Mouse (Mus musculus) midbrain, embryonic 11.5 days (tissue): ENCODE measurements at regions not wholly inside any gene's neighbourhood (a gene's known extent, or its start where the extent isn't known, plus 50 kb on each side); places are given as distances from the start of the nearest gene placed in this dataset.

Experiments used
- ATAC-seq: fragments of 200-750 bp; cut with Nextera tagmentation; 2 replicates; pipeline ENCODE4 v1.8.0; 2017; ENCODE audit warnings: moderate TSS enrichment, moderate library complexity; ENCODE audit not compliant: low FRiP score
- DNase-seq: peaks from one replicate; pipeline ENCODE4 v3.0.0; 2015; ENCODE audit warnings: low spot score; ENCODE audit errors: missing footprints
- H3K27ac ChIP-seq: fragments of 300-500 bp; sonication (generic); 2 replicates; pipeline ENCODE4 v1.5.1; 2014; ENCODE audit warnings: low read depth, low read length
- H3K27me3 ChIP-seq: fragments of 300-500 bp; sonication (generic); 2 replicates; pipeline ENCODE4 v1.6.1; 2014; ENCODE audit warnings: mild to moderate bottlenecking, low read length, moderate library complexity, mixed read lengths; ENCODE audit not compliant: control insufficient read depth, insufficient read depth
- H3K36me3 ChIP-seq: fragments of 300-500 bp; sonication (generic); 2 replicates; pipeline ENCODE4 v1.6.1; 2014; ENCODE audit warnings: mild to moderate bottlenecking, low read length, moderate library complexity, mixed read lengths; ENCODE audit not compliant: control insufficient read depth, insufficient read depth
- H3K4me1 ChIP-seq: fragments of 300-500 bp; sonication (generic); 2 replicates; pipeline ENCODE4 v1.6.1; 2014; ENCODE audit warnings: low read length; ENCODE audit not compliant: control insufficient read depth, insufficient read depth
- H3K4me2 ChIP-seq: fragments of 300-500 bp; sonication (generic); 2 replicates; pipeline ENCODE4 v1.6.1; 2014; ENCODE audit warnings: mild to moderate bottlenecking, moderate library complexity
- H3K4me3 ChIP-seq: fragments of 300-500 bp; sonication (generic); 2 replicates; pipeline ENCODE4 v1.5.1; 2014; ENCODE audit warnings: low read depth, low read length
- H3K9ac ChIP-seq: fragments of 300-500 bp; sonication (generic); 2 replicates; pipeline ENCODE4 v1.6.1; 2014; ENCODE audit warnings: low read length
- H3K9me3 ChIP-seq: fragments of 300-500 bp; sonication (generic); 2 replicates; pipeline ENCODE4 v1.6.1; 2016; ENCODE audit warnings: low read length; ENCODE audit not compliant: control insufficient read depth
- WGBS: fragments of 180-500 bp; shearing (Covaris S2); extraction: QIAGEN DNeasy Blood & Tissue Kit; methylation state at CpG from one replicate; pipeline ENCODE4 v1.1.7; 2014; 5-methylcytosine and 5-hydroxymethylcytosine counted together

- Histone ChIP-seq H3K27me3 (no peaks in the 10 kb centered on the region), H3K4me3 (no peak overlapping the region), H3K27ac (no peak overlapping the region), H3K4me2 (no peak overlapping the region), H3K9ac (no peak overlapping the region), H3K36me3 (no peaks in the 10 kb centered on the region), H3K4me1 (no peaks in the 10 kb centered on the region), H3K9me3 (no peaks in the 10 kb centered on the region)
- DNase-seq = no peak
- no peak for ATAC-seq
- WGBS = 89% methylated on average over 3 of the region's 3 CpGs
Observed at GRCm38 (mm10) chr3:39925436-39925835, 605.6 kb upstream of the Intu start.

GRCm38 (mm10) chr3:39928421-39928820 lies 602.7 kb upstream of the Intu start:
- DNase-seq (no peak), ATAC-seq (no peak)
- no peak overlapping the region for H3K4me3 ChIP-seq
- WGBS = 87% methylated on average over 2 of the region's 2 CpGs
- H3K4me2 ChIP-seq = no peak overlapping the region
- no peaks in the 10 kb centered on the region for H3K27me3 ChIP-seq
- H3K36me3 ChIP-seq = no peaks in the 10 kb centered on the region
- H3K27ac ChIP-seq = no peak overlapping the region
- no peaks in the 10 kb centered on the region for H3K9me3 ChIP-seq
- H3K4me1 ChIP-seq = no peaks in the 10 kb centered on the region
- H3K9ac ChIP-seq = no peak overlapping the region

- H3K27ac ChIP-seq = no peak overlapping the region
- H3K4me3 ChIP-seq = no peak overlapping the region
- no peaks in the 10 kb centered on the region for H3K27me3 ChIP-seq
- 100% methylated on average over 3 of the region's 3 CpGs for WGBS
- no peaks in the 10 kb centered on the region for H3K4me1 ChIP-seq
- no peak for DNase-seq
- H3K9me3 ChIP-seq = no peaks in the 10 kb centered on the region
- no peak overlapping the region for H3K9ac ChIP-seq
- H3K4me2 ChIP-seq = no peak overlapping the region
- ATAC-seq = no peak
- H3K36me3 ChIP-seq = no peaks in the 10 kb centered on the region
Observed at GRCm38 (mm10) chr3:39933372-39933771, 597.7 kb upstream of the Intu start.

GRCm38 (mm10) chr3:39937719-39938278 lies 593.3 kb upstream of the Intu start:
- H3K27me3 ChIP-seq = no peaks in the 10 kb centered on the region
- H3K4me3 ChIP-seq = no peak overlapping the region
- no peaks in the 10 kb centered on the region for H3K9me3 ChIP-seq
- DNase-seq (no peak), ATAC-seq (no peak)
- no peak overlapping the region for H3K4me2 ChIP-seq
- H3K36me3 ChIP-seq = no peaks in the 10 kb centered on the region
- no peak overlapping the region for H3K9ac ChIP-seq
- 93% methylated on average over 3 of the region's 3 CpGs for WGBS
- H3K4me1 ChIP-seq = no peaks in the 10 kb centered on the region
- H3K27ac ChIP-seq = no peak overlapping the region

GRCm38 (mm10) chr3:39944581-39944980 lies 586.5 kb upstream of the Intu start:
- Histone ChIP-seq H3K9ac (no peak overlapping the region), H3K9me3 (no peaks in the 10 kb centered on the region), H3K4me2 (no peak overlapping the region), H3K36me3 (no peaks in the 10 kb centered on the region), H3K4me1 (no peaks in the 10 kb centered on the region), H3K27me3 (no peaks in the 10 kb centered on the region), H3K27ac (no peak overlapping the region), H3K4me3 (no peak overlapping the region)
- 88% methylated on average over 3 of the region's 3 CpGs for WGBS
- DNase-seq (no peak), ATAC-seq (no peak)

GRCm38 (mm10) chr3:39952103-39952502 lies 579.0 kb upstream of the Intu start:
- no peak overlapping the region for H3K27ac ChIP-seq
- DNase-seq = no peak
- H3K27me3 ChIP-seq = no peaks in the 10 kb centered on the region
- ATAC-seq = no peak
- H3K36me3 ChIP-seq = no peaks in the 10 kb centered on the region
- no peak overlapping the region for H3K4me2 ChIP-seq
- H3K4me1 ChIP-seq = no peaks in the 10 kb centered on the region
- H3K9me3 ChIP-seq = no peaks in the 10 kb centered on the region
- no peak overlapping the region for H3K4me3 ChIP-seq
- WGBS = 87% methylated on average over 2 of the region's 2 CpGs
- H3K9ac ChIP-seq = no peak overlapping the region

GRCm38 (mm10) chr3:39952556-39952955 lies 578.5 kb upstream of the Intu start:
- H3K36me3 ChIP-seq = no peaks in the 10 kb centered on the region
- no peaks in the 10 kb centered on the region for H3K4me1 ChIP-seq
- H3K27me3 ChIP-seq = no peaks in the 10 kb centered on the region
- ATAC-seq (no peak), DNase-seq (no peak)
- no peaks in the 10 kb centered on the region for H3K9me3 ChIP-seq
- H3K9ac ChIP-seq = no peak overlapping the region
- 88% methylated on average over 1 of the region's 1 CpGs for WGBS
- no peak overlapping the region for H3K27ac ChIP-seq
- H3K4me2 ChIP-seq = no peak overlapping the region
- no peak overlapping the region for H3K4me3 ChIP-seq

- ATAC-seq = no peak
- H3K36me3 ChIP-seq = no peaks in the 10 kb centered on the region
- H3K9me3 ChIP-seq = peaks cover 3% of the 10 kb centered on the region; the same call in 1 of the 2 replicates
- H3K27me3 ChIP-seq = no peaks in the 10 kb centered on the region
- H3K4me1 ChIP-seq = no peaks in the 10 kb centered on the region
- no peak overlapping the region for H3K27ac ChIP-seq
- H3K9ac ChIP-seq = no peak overlapping the region
- H3K4me2 ChIP-seq = no peak overlapping the region
- H3K4me3 ChIP-seq = no peak overlapping the region
- DNase-seq = no peak
- WGBS = 78% methylated on average over 7 of the region's 7 CpGs
Observed at GRCm38 (mm10) chr3:39961836-39962640, 569.0 kb upstream of the Intu start.

GRCm38 (mm10) chr3:39965431-39965830 lies 565.7 kb upstream of the Intu start:
- ATAC-seq (no peak), DNase-seq (no peak)
- WGBS = 88% methylated on average over 2 of the region's 2 CpGs
- H3K4me1 ChIP-seq = no peaks in the 10 kb centered on the region
- H3K4me2 ChIP-seq = no peak overlapping the region
- H3K27ac ChIP-seq = no peak overlapping the region
- H3K36me3 ChIP-seq = no peaks in the 10 kb centered on the region
- no peaks in the 10 kb centered on the region for H3K9me3 ChIP-seq
- no peaks in the 10 kb centered on the region for H3K27me3 ChIP-seq
- H3K9ac ChIP-seq = no peak overlapping the region
- H3K4me3 ChIP-seq = no peak overlapping the region
